Mouse (Mus musculus) MEL (cell line): ENCODE measurements around the gene Cnot4.

Experiments
- BHLHE40 ChIP-seq: IDR thresholded peaks from 2 replicates; pipeline ENCODE4 v1.6.1; 2012; ENCODE audit warnings: low read depth, mild to moderate bottlenecking, inconsistent platforms, low read length, improper control_type of control experiment, borderline replicate concordance
- CTCF ChIP-seq, 3 experiments: IDR thresholded peaks in 2 of 3; conservative IDR thresholded peaks in 1 of 3; 2 replicates each; pipeline ENCODE4 v1.5.1; 2011 to 2012; ENCODE audit warnings: low read length in 3 of 3, low read depth in 2 of 3, mild to moderate bottlenecking in 2 of 3, improper control_type of control experiment in 1 of 3, inconsistent platforms in 1 of 3, mixed read lengths in 1 of 3, moderate library complexity in 1 of 3; ENCODE audit not compliant: control insufficient read depth in 1 of 3, insufficient read depth in 1 of 3, poor library complexity in 1 of 3, severe bottlenecking in 1 of 3
- E2F4 ChIP-seq: IDR thresholded peaks from 2 replicates; pipeline ENCODE4 v1.6.1; 2011; ENCODE audit warnings: low read depth, low read length, improper control_type of control experiment, borderline replicate concordance
- ELF1 ChIP-seq: IDR thresholded peaks from 2 replicates; pipeline ENCODE4 v1.6.1; 2014; ENCODE audit warnings: low read depth, mild to moderate bottlenecking, inconsistent platforms, low read length, improper control_type of control experiment, moderate library complexity
- EP300 ChIP-seq, 2 experiments: IDR thresholded peaks; 2 replicates each; pipeline ENCODE4 v1.6.1; 2011; ENCODE audit warnings: improper control_type of control experiment in 2 of 2, low read length in 2 of 2, low read depth in 1 of 2, mild to moderate bottlenecking in 1 of 2
- MAX ChIP-seq: IDR thresholded peaks from 2 replicates; pipeline ENCODE4 v1.6.1; 2011; ENCODE audit warnings: low read length, improper control_type of control experiment
- NELFE ChIP-seq: IDR thresholded peaks from 2 replicates; pipeline ENCODE4 v1.6.1; 2011; ENCODE audit warnings: low read depth, low read length, improper control_type of control experiment
- POLR2A ChIP-seq, 2 experiments: IDR thresholded peaks; 2 replicates each; pipeline ENCODE4 v1.6.1; 2011 to 2012; ENCODE audit warnings: low read length in 2 of 2, mild to moderate bottlenecking in 2 of 2, control low read depth in 1 of 2, improper control_type of control experiment in 1 of 2, low read depth in 1 of 2, moderate library complexity in 1 of 2; ENCODE audit not compliant: control insufficient read depth in 1 of 2, insufficient read depth in 1 of 2, poor library complexity in 1 of 2
- TAL1 ChIP-seq: IDR thresholded peaks from 2 replicates; pipeline ENCODE4 v1.6.1; 2012; ENCODE audit warnings: mild to moderate bottlenecking, inconsistent platforms, low read length, moderate library complexity, mixed read lengths
- TCF12 ChIP-seq: IDR thresholded peaks from 2 replicates; pipeline ENCODE4 v1.6.1; 2014; ENCODE audit warnings: low read depth, mild to moderate bottlenecking, inconsistent platforms, low read length, improper control_type of control experiment, moderate library complexity
- USF1 ChIP-seq: IDR thresholded peaks from 2 replicates; pipeline ENCODE4 v1.6.1; 2014; ENCODE audit warnings: low read depth, mild to moderate bottlenecking, inconsistent platforms, low read length, improper control_type of control experiment, moderate library complexity
- USF2 ChIP-seq, 2 experiments: IDR thresholded peaks; 2 replicates each; pipeline ENCODE4 v1.6.1; 2011 to 2012; ENCODE audit warnings: improper control_type of control experiment in 2 of 2, low read length in 2 of 2, borderline replicate concordance in 1 of 2, inconsistent platforms in 1 of 2, low read depth in 1 of 2, mild to moderate bottlenecking in 1 of 2; ENCODE audit not compliant: insufficient read depth in 1 of 2
- ZNF384 ChIP-seq: IDR thresholded peaks from 2 replicates; pipeline ENCODE4 v1.6.1; 2012; ENCODE audit warnings: low read depth, mild to moderate bottlenecking, inconsistent platforms, low read length, improper control_type of control experiment

DNA sequence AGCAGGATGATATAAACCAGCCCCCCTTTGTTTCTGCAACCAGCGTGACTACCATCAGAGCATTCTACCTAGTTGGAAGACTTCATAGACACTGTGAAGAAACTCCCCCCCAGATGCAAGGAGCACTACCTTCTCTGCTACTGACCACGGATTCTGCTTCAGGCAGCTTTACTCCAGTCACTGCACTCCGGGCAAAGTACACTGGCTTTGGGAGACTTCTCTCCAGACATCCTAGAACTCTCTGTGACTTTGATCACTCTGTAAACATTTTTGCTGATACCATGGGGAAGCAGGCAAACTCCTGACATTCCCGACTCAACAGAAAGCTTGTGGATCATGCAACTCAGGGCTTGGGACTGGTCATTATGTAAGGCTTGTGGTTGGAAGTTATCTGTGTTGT lies 35.7 kb upstream of the Cnot4 start:
- TF ChIP-seq POLR2A (IDR thresholded peaks at IDR 0.05; ENCODE audit: control insufficient read depth in 1 of 2, insufficient read depth in 1 of 2, low read depth in 1 of 2, low read length in 2 of 2, poor library complexity in 1 of 2) (no peak), CTCF (IDR thresholded peaks at IDR 0.05 in 2 of 3, conservative IDR thresholded peaks at IDR 0.05 in 1 of 3; ENCODE audit: control insufficient read depth in 1 of 3, insufficient read depth in 1 of 3, low read depth in 2 of 3, low read length in 3 of 3, poor library complexity in 1 of 3, severe bottlenecking in 1 of 3) (no peak), EP300 (IDR thresholded peaks at IDR 0.05; ENCODE audit: low read depth in 1 of 2, low read length in 2 of 2) (no peak), USF2 (IDR thresholded peaks at IDR 0.05; ENCODE audit: borderline replicate concordance in 1 of 2, insufficient read depth in 1 of 2, low read depth in 1 of 2, low read length in 2 of 2) (no peak), TAL1 (no peak), E2F4 (no peak), TCF12 (no peak), NELFE (no peak), ZNF384 (no peak), ELF1 (no peak), MAX (no peak), BHLHE40 (no peak), USF1 (no peak)
